Mouse (Mus musculus) lung, embryonic 15.5 days (tissue): ENCODE measurements around the gene Got1. TPM values are rescaled to one million over a fixed set of nuclear protein-coding genes. Genes with fewer than 3 reads are reported as not detected.

Experiments used
- ATAC-seq: fragments of 200-750 bp; cut with Nextera tagmentation; 2 replicates; pipeline ENCODE4 v1.8.0; 2017; ENCODE audit warnings: moderate number of reproducible peaks, borderline replicate concordance; ENCODE audit not compliant: low FRiP score, low TSS enrichment; ENCODE audit errors: extremely low read depth
- H3K27ac ChIP-seq: fragments of 300-500 bp; sonication (generic); 2 replicates; pipeline ENCODE4 v1.5.1; 2015; ENCODE audit warnings: moderate library complexity, mild to moderate bottlenecking, inconsistent platforms
- H3K27me3 ChIP-seq: fragments of 300-500 bp; sonication (generic); 2 replicates; pipeline ENCODE4 v1.6.1; 2015; ENCODE audit warnings: inconsistent platforms
- H3K36me3 ChIP-seq: fragments of 300-500 bp; sonication (generic); 2 replicates; pipeline ENCODE4 v1.6.1; 2015; ENCODE audit warnings: inconsistent platforms
- H3K4me1 ChIP-seq: fragments of 300-500 bp; sonication (generic); 2 replicates; pipeline ENCODE4 v1.6.1; 2015; ENCODE audit warnings: inconsistent platforms
- H3K4me2 ChIP-seq: fragments of 300-500 bp; sonication (generic); 2 replicates; pipeline ENCODE4 v1.6.1; 2015; ENCODE audit warnings: inconsistent platforms, mild to moderate bottlenecking, moderate library complexity
- H3K4me3 ChIP-seq: fragments of 300-500 bp; sonication (generic); 2 replicates; pipeline ENCODE4 v1.5.1; 2015; ENCODE audit warnings: mild to moderate bottlenecking, inconsistent platforms
- H3K9ac ChIP-seq: fragments of 300-500 bp; sonication (generic); 2 replicates; pipeline ENCODE4 v1.6.1; 2015; ENCODE audit warnings: inconsistent platforms
- H3K9me3 ChIP-seq: fragments of 300-500 bp; sonication (generic); 2 replicates; pipeline ENCODE4 v1.6.1; 2016; ENCODE audit warnings: inconsistent platforms
- WGBS: fragments of 180-500 bp; shearing (Covaris S2); methylation state at CpG from one replicate; pipeline ENCODE4 v1.1.7; 2015; 5-methylcytosine and 5-hydroxymethylcytosine counted together
- polyA plus RNA-seq: library from polyadenylated mRNA; unstranded; fragments of >200 nt; fragmentation: Nextera tagmentation; extraction: Ambion mirVana; gene quantifications from 2 replicates; pipeline ENCODE4 v1.2.1, GENCODE M21; 2015

Gene Got1
- polyA plus RNA-seq, 1 experiment from 2014 or later, result 31.1 TPM

DNA sequence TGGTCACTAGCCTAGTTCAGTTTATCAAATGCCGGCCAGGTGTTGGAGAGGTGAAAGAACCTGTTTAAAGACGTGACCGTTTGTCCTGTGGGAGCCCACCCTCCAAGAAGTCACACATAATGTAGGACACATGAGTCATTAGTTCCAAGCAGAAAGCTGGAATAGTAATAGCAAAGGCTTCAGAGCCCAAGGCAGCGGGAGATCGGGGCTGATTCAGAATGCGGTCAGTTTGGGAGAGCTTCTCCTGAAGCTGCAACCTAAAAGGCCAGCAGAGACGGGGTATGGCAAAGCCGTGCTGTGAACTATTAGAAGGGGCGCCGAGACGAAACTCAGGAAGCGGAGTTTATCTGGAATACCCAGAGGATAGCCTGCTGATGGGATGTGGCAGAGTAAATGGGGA is 63.9 kb downstream of the Got1 start:
- Histone ChIP-seq H3K4me2 (no peak overlapping the region), H3K4me1 (no peaks in the 10 kb centered on the region), H3K9me3 (no peaks in the 10 kb centered on the region), H3K9ac (no peak overlapping the region), H3K27ac (no peak overlapping the region), H3K4me3 (no peak overlapping the region), H3K27me3 (no peaks in the 10 kb centered on the region), H3K36me3 (no peaks in the 10 kb centered on the region)
- no peak for ATAC-seq
- WGBS, result 83% methylated on average over 12 of the region's 12 CpGs

- Histone ChIP-seq H3K9me3 (no peaks in the 10 kb centered on the region), H3K9ac (no peak overlapping the region), H3K4me3 (no peak overlapping the region), H3K36me3 (no peaks in the 10 kb centered on the region), H3K27ac (no peak overlapping the region), H3K27me3 (no peaks in the 10 kb centered on the region), H3K4me2 (no peak overlapping the region), H3K4me1 (no peaks in the 10 kb centered on the region)
- 61% methylated on average over 4 of the region's 4 CpGs for WGBS
- no peak for ATAC-seq
Measured at GRCm38 (mm10) chr19:43459948-43460347, 64.5 kb downstream of the Got1 start.

DNA sequence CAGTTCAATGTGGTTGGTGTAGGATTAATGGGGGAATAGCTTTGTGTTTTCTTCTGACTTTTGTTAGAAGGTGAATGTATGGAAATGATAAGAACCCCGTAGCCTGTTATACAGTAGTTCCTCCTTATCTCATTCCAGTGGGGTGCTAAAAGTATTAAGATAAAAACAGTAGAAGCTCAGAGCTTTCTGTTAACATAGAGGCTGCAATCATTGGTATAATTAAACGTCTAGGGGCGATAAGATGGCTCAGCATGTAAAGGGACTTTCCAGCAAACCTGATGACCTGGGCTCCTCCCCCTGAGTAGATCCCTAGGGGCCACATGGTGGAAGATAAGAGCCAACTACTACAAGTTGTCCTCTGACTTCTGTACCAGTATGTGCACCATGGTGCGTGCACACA is 71.4 kb downstream of the Got1 start:
- Histone ChIP-seq H3K36me3 (no peaks in the 10 kb centered on the region), H3K4me3 (no peak overlapping the region), H3K9me3 (no peaks in the 10 kb centered on the region), H3K4me1 (no peaks in the 10 kb centered on the region), H3K9ac (no peak overlapping the region), H3K27me3 (no peaks in the 10 kb centered on the region), H3K27ac (no peak overlapping the region), H3K4me2 (no peak overlapping the region)
- no peak for ATAC-seq
- WGBS, result 60% methylated on average over 4 of the region's 4 CpGs

- Histone ChIP-seq H3K9me3 (no peaks in the 10 kb centered on the region), H3K9ac (no peak overlapping the region), H3K4me2 (no peak overlapping the region), H3K36me3 (no peaks in the 10 kb centered on the region), H3K27ac (no peak overlapping the region), H3K4me1 (no peaks in the 10 kb centered on the region), H3K27me3 (no peaks in the 10 kb centered on the region; the same call in 1 of the 2 replicates), H3K4me3 (no peak overlapping the region)
- no peak for ATAC-seq
- 78% methylated on average over 5 of the region's 5 CpGs for WGBS
Measured at GRCm38 (mm10) chr19:43452176-43452575, 72.2 kb downstream of the Got1 start.

GRCm38 (mm10) chr19:43451563-43451962 is 72.8 kb downstream of the Got1 start:
- H3K9ac ChIP-seq, result no peak overlapping the region
- no peaks in the 10 kb centered on the region for H3K4me1 ChIP-seq
- no peaks in the 10 kb centered on the region for H3K36me3 ChIP-seq
- H3K9me3 ChIP-seq, result no peaks in the 10 kb centered on the region
- no peak for ATAC-seq
- H3K4me2 ChIP-seq, result no peak overlapping the region
- no peak overlapping the region for H3K27ac ChIP-seq
- 85% methylated on average over 10 of the region's 10 CpGs for WGBS
- no peak overlapping the region for H3K4me3 ChIP-seq
- H3K27me3 ChIP-seq, result no peaks in the 10 kb centered on the region; the same call in 1 of the 2 replicates

Other genes with a start within 250 kb of the Got1 start
- gene Hpse2, start 136.2 kb downstream of the Got1 start, polyA plus RNA-seq, result 8.2 and 9.3 TPM in 2 replicates
- 0.06 and 0.10 TPM in 2 replicates for gene Cnnm1, start 84.2 kb downstream of the Got1 start, polyA plus RNA-seq
- 0.08 TPM in 1 of 2 replicates, not detected in the other for gene Nkx2-3, start 87.7 kb upstream of the Got1 start, polyA plus RNA-seq
- 11.1 and 12.9 TPM in 2 replicates for gene Slc25a28, start 150.3 kb upstream of the Got1 start, polyA plus RNA-seq
- gene Entpd7, start 165.1 kb upstream of the Got1 start, polyA plus RNA-seq, result 10.6 and 12.7 TPM in 2 replicates
- 15.3 and 15.6 TPM in 2 replicates for gene Cutc, start 228.4 kb upstream of the Got1 start, polyA plus RNA-seq
- gene Cox15, start 228.4 kb upstream of the Got1 start, polyA plus RNA-seq, result 8.0 and 11.2 TPM in 2 replicates